Mouse (Mus musculus) bone marrow, adult 2 months (tissue): ENCODE measurements around the gene Sertad3. TPM values are rescaled to one million over a fixed set of nuclear protein-coding genes. Genes with fewer than 3 reads are reported as not detected.

ENCODE experiments used
- H3K27ac ChIP-seq: fragments of 200-500 bp; 2 replicates; pipeline ENCODE4 v1.5.1; 2012; ENCODE audit warnings: low read depth, mild to moderate bottlenecking, control low read depth, inconsistent platforms, low read length; ENCODE audit not compliant: control insufficient read depth, poor library complexity, insufficient read depth
- H3K4me1 ChIP-seq: fragments of 200-500 bp; 2 replicates; pipeline ENCODE4 v1.6.1; 2011; ENCODE audit warnings: low read length; ENCODE audit not compliant: control insufficient read depth, insufficient read depth
- H3K4me3 ChIP-seq: fragments of 200-500 bp; replicated peaks from 2 replicates; pipeline ENCODE3; 2011; ENCODE audit warnings: mild to moderate bottlenecking, low read depth, low read length, control low read depth; ENCODE audit not compliant: control insufficient read depth
- CTCF ChIP-seq: fragments of 200-500 bp; IDR thresholded peaks from 2 replicates; pipeline ENCODE4 v1.5.1; 2011; ENCODE audit warnings: low read length, control low read depth; ENCODE audit not compliant: control insufficient read depth, insufficient read depth
- POLR2A ChIP-seq: fragments of 200-500 bp; IDR thresholded peaks from 2 replicates; pipeline ENCODE4 v1.6.1; 2011; ENCODE audit warnings: low read depth, mild to moderate bottlenecking, control low read depth, low read length, borderline replicate concordance; ENCODE audit not compliant: control insufficient read depth
- WGBS: fragments of 180-500 bp; shearing (Covaris S2); methylation state at CpG from one replicate; pipeline ENCODE4 v1.1.7; 2018; 5-methylcytosine and 5-hydroxymethylcytosine counted together
- polyA plus RNA-seq: library from polyadenylated mRNA; stranded (reverse); fragments of >200 nt; gene quantifications from 2 replicates; pipeline ENCODE4 v1.2.4, GENCODE M21; 2011; ENCODE audit warnings: low replicate concordance; ENCODE audit not compliant: missing spikeins, insufficient read depth, insufficient read length

Sertad3 gene
- polyA plus RNA-seq: 34.3 and 61.0 TPM in 2 replicates

GRCm38 (mm10) chr7:27473156-27473834 lies at the start of gene Sertad3:
Gene Sertad3, plus strand, starts transcription at chr7:27473768.
- no peak for TF ChIP-seq CTCF
- TF ChIP-seq POLR2A: peak; percentile 69; the same call in 1 of the 2 replicates
- Histone ChIP-seq H3K27ac (peak within 1 kb of the TSS; percentile 95), H3K4me1 (no peaks in the 10 kb centered on the region), H3K4me3 (peak within 1 kb of the TSS; percentile 69)
- WGBS: under 1% methylated on average over 36 of the region's 36 CpGs

DNA sequence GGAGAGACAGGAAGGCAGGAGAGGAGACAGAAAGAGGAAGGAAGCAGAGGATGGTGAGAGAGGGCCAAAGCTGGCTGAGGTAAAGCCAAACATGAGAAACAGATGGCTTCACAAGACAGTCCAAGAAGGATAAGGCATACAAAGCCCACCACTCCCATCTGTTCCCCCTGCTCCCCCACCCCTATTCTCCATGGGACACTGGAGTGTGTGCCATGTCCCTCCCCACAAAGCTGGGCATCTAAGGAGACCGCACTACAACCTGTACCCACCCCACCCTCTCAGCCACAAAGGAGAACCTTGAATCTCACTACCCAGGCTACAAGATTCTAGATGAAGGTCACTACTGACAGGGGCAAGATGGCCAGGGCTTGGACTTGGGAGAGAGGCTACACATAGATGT lies 46.2 kb upstream of the Sertad3 start:
- WGBS: 59% methylated on average over 1 of the region's 1 CpGs
- no peak for TF ChIP-seq CTCF
- TF ChIP-seq POLR2A: no peak

DNA sequence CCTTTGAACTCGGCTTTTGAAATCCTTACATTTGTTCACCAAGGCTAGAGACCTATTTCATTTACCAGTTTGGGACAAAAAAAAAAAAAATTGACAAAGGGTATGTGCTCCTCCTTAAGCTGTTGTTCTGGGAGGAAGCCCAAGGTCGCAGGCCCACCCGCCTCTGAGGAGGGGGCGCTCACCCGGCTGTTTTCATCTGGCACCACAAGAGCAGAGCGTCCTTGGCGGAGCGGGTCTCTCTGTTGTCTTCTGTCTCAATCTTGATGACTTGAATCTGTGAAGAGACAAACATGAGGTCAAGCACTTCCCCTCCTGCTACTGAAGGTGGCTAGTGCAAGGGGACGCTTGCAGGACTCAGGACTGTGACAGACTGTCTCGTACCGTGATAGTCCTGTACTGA lies 45.6 kb upstream of the Sertad3 start:
- TF ChIP-seq CTCF: no peak
- no peak for TF ChIP-seq POLR2A
- 79% methylated on average over 11 of the region's 11 CpGs for whole genome bisulfite sequencing
- H3K27ac ChIP-seq: no peak overlapping the region
- no peaks in the 10 kb centered on the region for H3K4me1 ChIP-seq
- H3K4me3 ChIP-seq: no peak overlapping the region

More for the DNA sequence above, 46.2 kb upstream of the Sertad3 start:
- H3K4me1 ChIP-seq: no peaks in the 10 kb centered on the region
- no peak overlapping the region for H3K27ac ChIP-seq
- H3K4me3 ChIP-seq: no peak overlapping the region

DNA sequence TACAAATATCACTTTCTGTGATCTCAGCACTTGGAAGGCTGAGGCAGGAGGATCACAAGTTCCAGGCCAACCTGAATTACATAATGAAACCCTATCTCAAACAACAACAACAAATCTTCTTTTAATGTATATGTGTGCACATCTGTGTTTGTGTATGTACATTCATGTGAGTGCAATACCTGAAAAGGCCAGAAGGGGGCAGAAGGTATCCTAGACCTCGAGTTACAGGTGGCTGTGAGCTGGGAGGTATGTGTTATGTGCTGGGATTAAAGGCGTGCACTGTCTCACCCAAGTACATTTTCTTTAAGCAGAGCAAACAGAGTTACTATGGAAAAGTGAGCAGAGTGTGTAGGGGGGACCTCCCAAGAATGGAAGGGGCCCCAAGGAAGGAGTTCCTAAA lies 44.4 kb upstream of the Sertad3 start:
- Histone ChIP-seq H3K4me3 (no peak overlapping the region), H3K27ac (no peak overlapping the region), H3K4me1 (no peaks in the 10 kb centered on the region)
- TF ChIP-seq POLR2A: no peak
- 0 out of 2 replicates have a peak, but pooled peaks have one; percentile 5 for TF ChIP-seq CTCF
- WGBS: 49% methylated on average over 2 of the region's 2 CpGs

- TF ChIP-seq POLR2A: no peak
- TF ChIP-seq CTCF: no peak
- no peak overlapping the region for H3K27ac ChIP-seq
- 25% methylated on average over 10 of the region's 10 CpGs for WGBS
- no peaks in the 10 kb centered on the region for H3K4me1 ChIP-seq
- H3K4me3 ChIP-seq: no peak overlapping the region
These were observed 40.2 kb upstream of the Sertad3 start for GRCm38 (mm10) chr7:27433349-27433748.

GRCm38 (mm10) chr7:27433794-27434193 lies 39.8 kb upstream of the Sertad3 start:
- no peak overlapping the region for H3K27ac ChIP-seq
- 9% methylated on average over 10 of the region's 10 CpGs for WGBS
- H3K4me3 ChIP-seq: no peak overlapping the region
- no peaks in the 10 kb centered on the region for H3K4me1 ChIP-seq
- no peak for TF ChIP-seq POLR2A
- TF ChIP-seq CTCF: no peak

- no peaks in the 10 kb centered on the region for H3K4me1 ChIP-seq
- H3K4me3 ChIP-seq: no peak overlapping the region
- WGBS: 60% methylated on average over 5 of the region's 5 CpGs
- no peak overlapping the region for H3K27ac ChIP-seq
- TF ChIP-seq CTCF (peak; percentile 84), POLR2A (no peak)
These were observed 36.0 kb upstream of the Sertad3 start for GRCm38 (mm10) chr7:27437544-27437943.

- Histone ChIP-seq H3K4me3 (no peak overlapping the region), H3K4me1 (no peaks in the 10 kb centered on the region), H3K27ac (no peak overlapping the region)
- 75% methylated on average over 4 of the region's 4 CpGs for WGBS
- TF ChIP-seq POLR2A (no peak), CTCF (no peak)
These were observed 33.6 kb upstream of the Sertad3 start for GRCm38 (mm10) chr7:27440014-27440413.

GRCm38 (mm10) chr7:27446051-27446450 lies 27.5 kb upstream of the Sertad3 start:
- H3K4me1 ChIP-seq: peaks cover 7% of the 10 kb centered on the region
- no peak overlapping the region for H3K4me3 ChIP-seq
- 15% methylated on average over 18 of the region's 18 CpGs for WGBS
- no peak for TF ChIP-seq POLR2A
- no peak for TF ChIP-seq CTCF
- no peak overlapping the region for H3K27ac ChIP-seq
